Mouse (Mus musculus): ENCODE measurements around the gene Nt5c2.

- TF ChIP-seq CTCF (IDR thresholded peaks at IDR 0.05; ENCODE audit: low read depth, low read length) (no peak), EP300 (IDR thresholded peaks at IDR 0.05; ENCODE audit: insufficient read depth, low read depth, low read length) (no peak)
These were observed 53.8 kb downstream of the Nt5c2 start for GRCm38 (mm10) chr19:46961047-46961651.

Data from ES-Bruce4 (cell line).